Mouse (Mus musculus) stomach, embryonic 14.5 days (tissue): ENCODE measurements around the gene Olfr1424. TPM values are rescaled to one million over a fixed set of nuclear protein-coding genes. Genes with fewer than 3 reads are reported as not detected.

Source experiments
- ATAC-seq: fragments of 200-750 bp; cut with Nextera tagmentation; 2 replicates; pipeline ENCODE4 v1.8.0; 2017; ENCODE audit warnings: low read depth, moderate TSS enrichment; ENCODE audit not compliant: insufficient number of reproducible peaks, insufficient read depth, low FRiP score
- H3K27ac ChIP-seq: fragments of 300-500 bp; sonication (generic); 2 replicates; pipeline ENCODE4 v1.5.1; 2014; ENCODE audit warnings: mild to moderate bottlenecking, low read length, moderate library complexity, mixed read lengths
- H3K27me3 ChIP-seq: fragments of 300-500 bp; sonication (generic); 2 replicates; pipeline ENCODE4 v1.6.1; 2014; ENCODE audit warnings: low read length, control low read depth, mixed read lengths; ENCODE audit not compliant: control insufficient read depth, insufficient read depth
- H3K36me3 ChIP-seq: fragments of 300-500 bp; sonication (generic); 2 replicates; pipeline ENCODE4 v1.6.1; 2014; ENCODE audit warnings: mild to moderate bottlenecking, control low read depth, low read length, moderate library complexity, mixed read lengths; ENCODE audit not compliant: control insufficient read depth, insufficient read depth
- H3K4me1 ChIP-seq: fragments of 300-500 bp; sonication (generic); 2 replicates; pipeline ENCODE4 v1.6.1; 2014; ENCODE audit warnings: low read length, control low read depth, mixed read lengths; ENCODE audit not compliant: control insufficient read depth, insufficient read depth
- H3K4me2 ChIP-seq: fragments of 300-500 bp; sonication (generic); replicated peaks from 2 replicates; pipeline ENCODE4 v1.6.1; 2014; ENCODE audit warnings: low read depth, low read length, control low read depth
- H3K4me3 ChIP-seq: fragments of 300-500 bp; sonication (generic); 2 replicates; pipeline ENCODE4 v1.5.1; 2014; ENCODE audit warnings: low read depth, low read length, control low read depth
- H3K9ac ChIP-seq: fragments of 300-500 bp; sonication (generic); replicated peaks from 2 replicates; pipeline ENCODE4 v1.6.1; 2014; ENCODE audit warnings: low read depth, mild to moderate bottlenecking, control low read depth, low read length, moderate library complexity, mixed read lengths
- H3K9me3 ChIP-seq: fragments of 300-500 bp; sonication (generic); 2 replicates; pipeline ENCODE4 v1.6.1; 2016; ENCODE audit warnings: low read depth, low read length, control low read depth; ENCODE audit not compliant: control insufficient read depth
- WGBS: fragments of 180-500 bp; shearing (Covaris S2); extraction: QIAGEN DNeasy Blood & Tissue Kit; methylation state at CpG from one replicate; pipeline ENCODE4 v1.1.7; 2014; 5-methylcytosine and 5-hydroxymethylcytosine counted together
- polyA plus RNA-seq: library from polyadenylated mRNA; unstranded; fragments of >200 nt; fragmentation: Nextera tagmentation; extraction: Ambion mirVana; gene quantifications from 2 replicates; pipeline ENCODE4 v1.2.1, GENCODE M21; 2014

Gene Olfr1424
- polyA plus RNA-seq, 1 experiment from 2014 or later = not detected

GRCm38 (mm10) chr19:12011560-12012556 lies 50.6 kb downstream of the Olfr1424 start:
- H3K4me2 ChIP-seq = peak overlapping the region; percentile 58
- no peaks in the 10 kb centered on the region for H3K27me3 ChIP-seq
- peaks cover 8% of the 10 kb centered on the region; the same call in 1 of the 2 replicates for H3K4me1 ChIP-seq
- peak overlapping the region; percentile 92 for H3K27ac ChIP-seq
- H3K36me3 ChIP-seq = no peaks in the 10 kb centered on the region
- peak overlapping the region; percentile 62 for H3K4me3 ChIP-seq
- under 1% methylated on average over 47 of the region's 49 CpGs for WGBS
- ATAC-seq = peak; percentile 85
- peak overlapping the region; percentile 57 for H3K9ac ChIP-seq
- no peaks in the 10 kb centered on the region for H3K9me3 ChIP-seq

GRCm38 (mm10) chr19:12010916-12011559 lies 51.4 kb downstream of the Olfr1424 start:
- H3K27ac ChIP-seq = peak overlapping the region; percentile 92
- H3K9me3 ChIP-seq = no peaks in the 10 kb centered on the region
- peak overlapping the region; percentile 62 for H3K4me3 ChIP-seq
- H3K4me1 ChIP-seq = peaks cover 12% of the 10 kb centered on the region; the same call in 1 of the 2 replicates
- H3K9ac ChIP-seq = peak overlapping the region; percentile 57
- peak overlapping the region; percentile 58 for H3K4me2 ChIP-seq
- H3K27me3 ChIP-seq = no peaks in the 10 kb centered on the region
- peak; percentile 40; the same call in 1 of the 2 replicates for ATAC-seq
- H3K36me3 ChIP-seq = no peaks in the 10 kb centered on the region
- WGBS = under 1% methylated on average over 26 of the region's 26 CpGs

GRCm38 (mm10) chr19:12010281-12010771 lies 52.2 kb downstream of the Olfr1424 start:
- Histone ChIP-seq H3K4me2 (peak overlapping the region; percentile 58), H3K4me3 (peak overlapping the region; percentile 62), H3K27me3 (no peaks in the 10 kb centered on the region), H3K36me3 (no peaks in the 10 kb centered on the region), H3K9ac (peak overlapping the region; percentile 57), H3K4me1 (peaks cover 12% of the 10 kb centered on the region; the same call in 1 of the 2 replicates), H3K27ac (peak overlapping the region; percentile 92), H3K9me3 (no peaks in the 10 kb centered on the region)
- WGBS = under 1% methylated on average over 24 of the region's 24 CpGs
- peak; percentile 33; the same call in 1 of the 2 replicates for ATAC-seq

GRCm38 (mm10) chr19:12009501-12010280 lies 52.8 kb downstream of the Olfr1424 start:
- ATAC-seq = no peak; the same call in 1 of the 2 replicates
- WGBS = 2% methylated on average over 24 of the region's 24 CpGs
- H3K36me3 ChIP-seq = no peaks in the 10 kb centered on the region

More at GRCm38 (mm10) chr19:12009501-12010280, 52.8 kb downstream of the Olfr1424 start:
- peak overlapping the region; percentile 57 for H3K9ac ChIP-seq
- peaks cover 16% of the 10 kb centered on the region; the same call in 1 of the 2 replicates for H3K4me1 ChIP-seq
- peak overlapping the region; percentile 58 for H3K4me2 ChIP-seq
- peak overlapping the region; percentile 62 for H3K4me3 ChIP-seq
- no peaks in the 10 kb centered on the region for H3K27me3 ChIP-seq
- H3K27ac ChIP-seq = peak overlapping the region; percentile 92
- no peaks in the 10 kb centered on the region for H3K9me3 ChIP-seq

Other genes starting within 250 kb of the Olfr1424 start
- gene Stx3, start 243.3 kb downstream of the Olfr1424 start, polyA plus RNA-seq = 22.8 and 23.2 TPM in 2 replicates
- gene Olfr1417, start 223.5 kb downstream of the Olfr1424 start, polyA plus RNA-seq = 0.27 TPM in 1 of 2 replicates, not detected in the other
- not detected in 2 replicates for gene Olfr1418, start 201.6 kb downstream of the Olfr1424 start, polyA plus RNA-seq
- gene Olfr1419, start 187.6 kb downstream of the Olfr1424 start, polyA plus RNA-seq = not detected in 2 replicates
- 0.27 TPM in 1 of 2 replicates, not detected in the other for gene Olfr1420, start 176.1 kb downstream of the Olfr1424 start, polyA plus RNA-seq
- 20.7 and 24.3 TPM in 2 replicates for gene Patl1, start 150.3 kb downstream of the Olfr1424 start, polyA plus RNA-seq
- 10.9 and 11.2 TPM in 2 replicates for gene Osbp, start 96.7 kb downstream of the Olfr1424 start, polyA plus RNA-seq
- gene Olfr1423, start 21.4 kb downstream of the Olfr1424 start, polyA plus RNA-seq = not detected in 2 replicates
- gene Olfr1425, start 15.0 kb upstream of the Olfr1424 start, polyA plus RNA-seq = not detected in 2 replicates
- not detected in 2 replicates for gene Olfr1426, start 29.3 kb upstream of the Olfr1424 start, polyA plus RNA-seq
- gene Olfr1427, start 40.7 kb upstream of the Olfr1424 start, polyA plus RNA-seq = not detected in 2 replicates
- not detected in 2 replicates for gene Olfr1428, start 53.2 kb upstream of the Olfr1424 start, polyA plus RNA-seq
- not detected in 2 replicates for gene Olfr76, start 60.5 kb upstream of the Olfr1424 start, polyA plus RNA-seq
- gene Olfr1555-ps1, start 107.4 kb upstream of the Olfr1424 start, polyA plus RNA-seq = not detected in 2 replicates
- not detected in 2 replicates for gene Olfr1431, start 138.0 kb upstream of the Olfr1424 start, polyA plus RNA-seq
- gene Olfr1432, start 169.9 kb upstream of the Olfr1424 start, polyA plus RNA-seq = not detected in 2 replicates
- gene Olfr262, start 179.0 kb upstream of the Olfr1424 start, polyA plus RNA-seq = not detected in 2 replicates
- not detected in 2 replicates for gene Olfr235, start 198.3 kb upstream of the Olfr1424 start, polyA plus RNA-seq
- gene Olfr1434, start 217.2 kb upstream of the Olfr1424 start, polyA plus RNA-seq = not detected in 2 replicates
- not detected in 2 replicates for gene Olfr1436, start 236.4 kb upstream of the Olfr1424 start, polyA plus RNA-seq